Mouse (Mus musculus) ES-CJ7 (cell line): ENCODE results near the gene 4930518I15Rik.
"Not testable (repeated sequence)": the region's sequence is repeated elsewhere in the genome, so short reads cannot be mapped to it uniquely, and the experiment has no call there.

Experiments used
- DNase-seq: peaks from one replicate; pipeline ENCODE4 v3.0.0; 2011; ENCODE audit warnings: low read depth, low spot score

4930518I15Rik gene

DNA sequence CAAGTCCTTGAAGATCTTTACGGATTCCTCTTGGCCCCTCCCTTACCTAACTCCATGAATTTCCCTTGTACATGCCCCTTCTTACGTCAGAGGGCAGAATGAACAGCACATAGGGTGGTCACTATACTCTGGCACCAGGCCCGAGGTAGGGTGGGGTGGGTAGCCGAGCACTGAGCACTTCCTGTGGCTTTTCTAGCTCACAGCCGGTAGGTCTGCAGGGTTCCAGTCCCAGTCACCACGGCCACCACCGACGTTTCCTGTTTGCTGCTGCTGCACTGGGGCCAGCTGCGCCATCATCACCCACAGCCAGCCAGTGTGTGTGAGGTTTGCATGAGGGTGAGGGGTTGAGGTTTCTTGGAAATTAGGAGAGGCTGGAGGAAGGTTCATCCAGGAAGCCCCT is 20.0 kb upstream of the 4930518I15Rik start:
- DNase-seq = no peak

GRCm38 (mm10) chr2:156874760-156875510 is 17.2 kb upstream of the 4930518I15Rik start:
- no peak for DNase-seq

DNA sequence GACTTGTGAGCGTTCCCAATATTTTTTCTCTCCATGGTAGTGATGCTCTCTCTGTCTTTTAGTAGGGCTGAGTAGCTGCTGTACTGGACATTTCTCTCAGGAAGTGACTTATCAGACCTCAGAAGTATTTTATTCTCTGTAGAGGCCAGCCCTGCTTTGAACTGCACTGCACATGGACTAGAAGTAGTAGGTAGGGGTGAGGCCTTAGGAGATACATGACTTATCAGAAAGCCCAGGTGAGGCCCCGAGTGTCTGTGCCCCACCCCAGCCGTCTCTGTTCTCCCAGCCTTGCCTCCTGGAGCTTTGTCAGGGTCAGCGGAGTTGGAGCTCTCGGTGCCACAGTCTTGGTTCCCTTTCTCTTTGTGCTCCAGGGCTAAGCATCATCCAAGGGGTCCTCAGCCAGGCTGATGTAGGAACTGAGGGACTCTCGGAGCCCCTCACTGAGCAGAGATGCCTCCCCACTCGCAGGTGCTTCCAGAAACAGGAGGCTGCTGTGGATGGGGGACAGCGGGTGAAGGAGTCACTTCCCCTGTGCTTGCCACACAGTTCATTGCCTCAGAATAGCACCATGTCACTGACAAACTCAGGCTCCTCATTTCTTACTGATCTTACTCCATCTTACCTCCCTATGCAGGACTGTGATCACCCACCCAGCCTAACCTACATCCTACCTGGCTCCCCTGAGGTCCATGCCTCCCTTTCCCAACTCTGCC is 16.5 kb upstream of the 4930518I15Rik start:
- DNase-seq = no peak

DNA sequence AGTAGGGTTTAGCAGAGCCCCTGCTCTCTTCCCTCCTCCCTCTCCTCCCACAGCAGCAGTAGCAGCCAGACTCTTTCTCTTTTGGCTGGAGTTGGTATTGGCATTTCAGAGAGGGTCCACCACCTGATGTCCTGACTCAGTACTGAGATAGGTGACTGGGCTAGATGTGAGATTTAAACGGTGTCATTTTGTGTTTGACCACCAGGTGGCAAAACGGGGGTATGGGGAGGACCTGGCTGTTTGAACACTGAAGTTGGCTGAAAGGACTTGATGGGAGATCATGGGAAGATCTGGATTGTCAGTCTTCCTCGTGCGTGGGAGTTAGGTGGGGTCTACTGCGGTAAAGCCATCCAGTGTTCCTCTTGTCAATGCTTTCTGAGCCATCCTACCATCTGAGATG is 15.9 kb upstream of the 4930518I15Rik start:
- DNase-seq = peak; percentile 57

GRCm38 (mm10) chr2:156870519-156870918 is 12.8 kb upstream of the 4930518I15Rik start:
- DNase-seq = peak; percentile 46

- no peak for DNase-seq
Observed at GRCm38 (mm10) chr2:156869554-156869953, 11.8 kb upstream of the 4930518I15Rik start.

GRCm38 (mm10) chr2:156868994-156869393 is 11.2 kb upstream of the 4930518I15Rik start:
- no peak for DNase-seq

- DNase-seq = no peak
Observed at GRCm38 (mm10) chr2:156864481-156864880, 6.7 kb upstream of the 4930518I15Rik start.

DNA sequence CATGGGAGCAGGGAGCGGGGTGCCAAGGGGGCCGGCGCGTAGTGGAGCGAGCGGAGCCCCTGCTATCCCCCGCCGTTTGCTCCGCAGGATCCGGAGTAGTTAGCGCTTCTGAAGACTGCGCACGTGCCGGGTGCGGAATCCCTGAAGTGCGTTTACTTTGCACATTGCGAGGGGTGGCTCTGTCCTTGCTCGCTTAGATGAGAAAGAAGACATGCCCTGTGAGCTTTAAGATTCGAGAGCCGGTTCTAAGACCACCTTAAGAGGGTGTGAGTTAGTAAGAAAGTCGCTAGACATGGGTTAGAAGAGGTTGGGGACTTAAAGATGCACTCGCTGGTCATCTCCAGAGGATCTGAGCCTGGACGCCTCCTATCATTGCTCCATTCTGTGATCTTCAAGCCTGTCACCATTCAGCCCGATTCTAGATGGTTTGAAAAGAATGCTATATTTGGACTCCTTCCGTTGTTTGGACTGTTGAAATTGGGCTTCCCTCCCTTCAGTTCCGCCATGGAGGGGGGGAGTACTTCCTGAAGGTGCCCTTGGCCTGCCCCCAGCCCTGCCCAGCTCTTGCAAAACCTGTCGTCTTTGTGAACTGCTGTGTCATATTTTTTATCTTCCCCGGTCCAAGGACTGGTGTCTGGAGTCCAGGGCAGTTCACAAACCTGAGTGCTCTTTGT is 5.9 kb upstream of the 4930518I15Rik start:
- peak; percentile 29 for DNase-seq

- DNase-seq = peak; percentile 98
Observed at GRCm38 (mm10) chr2:156862772-156863486, 5.2 kb upstream of the 4930518I15Rik start, which contains the start of gene Rab5if. TSS of gene Rab5if (plus strand) at chr2:156863128.

GRCm38 (mm10) chr2:156862041-156862717 is 4.4 kb upstream of the 4930518I15Rik start:
- peak; percentile 22 for DNase-seq

GRCm38 (mm10) chr2:156858671-156859070 is 925 bp upstream of the 4930518I15Rik start:
- DNase-seq = no peak

- no peak for DNase-seq
Observed at GRCm38 (mm10) chr2:156857385-156857791, 358 bp downstream of the 4930518I15Rik start.

- DNase-seq = no peak
Observed at GRCm38 (mm10) chr2:156856311-156856710, 1.4 kb downstream of the 4930518I15Rik start.

- peak; percentile 30 for DNase-seq
Observed at GRCm38 (mm10) chr2:156853999-156854771, 3.6 kb downstream of the 4930518I15Rik start.

DNA sequence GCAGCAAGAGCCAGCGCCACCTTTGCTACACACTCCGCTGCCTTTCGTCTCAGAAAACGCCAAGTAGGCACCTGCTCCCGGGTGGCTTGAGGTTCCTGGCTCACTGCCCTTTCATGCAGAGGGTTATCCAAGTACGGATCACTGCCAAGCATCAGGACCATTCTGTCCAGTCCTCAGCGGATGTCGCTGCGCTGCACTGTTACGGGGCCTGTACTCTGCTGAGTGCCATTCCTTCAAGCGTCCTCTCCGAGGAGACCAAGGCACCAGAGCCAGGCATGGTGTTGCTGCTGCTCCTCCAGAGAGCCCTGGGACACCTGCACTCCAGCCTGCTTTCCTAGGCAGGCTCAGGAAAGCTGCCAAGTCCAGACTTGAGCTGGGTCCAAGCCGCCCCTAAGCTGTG is 4.2 kb downstream of the 4930518I15Rik start:
- not testable (repeated sequence) for DNase-seq

DNA sequence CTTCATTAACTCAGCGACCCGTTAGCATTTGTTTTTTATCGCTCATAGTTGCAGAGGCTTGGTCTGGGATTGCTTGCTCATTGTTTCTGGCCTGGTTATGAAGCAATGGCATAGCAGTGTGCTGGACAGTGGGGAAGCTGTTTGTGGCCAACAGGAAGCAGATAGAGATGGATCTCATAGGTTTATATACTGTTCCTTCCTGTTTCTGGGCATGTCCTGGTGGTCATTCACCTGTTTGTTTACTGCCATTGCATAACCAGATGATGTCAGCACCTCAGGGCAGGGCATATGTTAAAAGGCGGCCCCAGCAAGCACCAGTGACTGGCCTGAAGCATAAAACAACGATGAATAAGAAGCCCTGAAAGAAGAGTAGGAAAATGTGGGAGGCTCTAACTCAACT is 7.2 kb downstream of the 4930518I15Rik start:
- no peak for DNase-seq

GRCm38 (mm10) chr2:156848526-156849182 is 9.1 kb downstream of the 4930518I15Rik start:
- DNase-seq = no peak

DNA sequence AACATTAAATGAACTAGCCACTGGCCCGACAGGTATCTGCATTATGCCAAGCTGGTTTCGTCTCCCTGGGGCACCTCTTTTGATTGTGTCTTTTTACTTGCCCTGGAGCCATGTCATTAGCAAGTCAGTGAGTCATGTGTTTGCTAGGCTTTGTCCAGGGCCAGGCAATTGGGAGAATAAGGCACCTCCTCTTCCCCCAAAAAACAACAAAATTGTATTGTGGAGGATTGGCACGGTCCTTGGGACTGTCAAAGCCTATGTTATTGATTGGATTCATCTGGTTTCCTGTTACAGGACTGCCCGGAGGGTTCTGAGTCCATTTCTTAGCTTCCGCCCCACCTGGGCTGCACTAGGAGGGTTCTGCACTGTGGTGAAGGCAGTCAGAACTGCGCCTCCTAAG is 10.1 kb downstream of the 4930518I15Rik start:
- no peak for DNase-seq

DNA sequence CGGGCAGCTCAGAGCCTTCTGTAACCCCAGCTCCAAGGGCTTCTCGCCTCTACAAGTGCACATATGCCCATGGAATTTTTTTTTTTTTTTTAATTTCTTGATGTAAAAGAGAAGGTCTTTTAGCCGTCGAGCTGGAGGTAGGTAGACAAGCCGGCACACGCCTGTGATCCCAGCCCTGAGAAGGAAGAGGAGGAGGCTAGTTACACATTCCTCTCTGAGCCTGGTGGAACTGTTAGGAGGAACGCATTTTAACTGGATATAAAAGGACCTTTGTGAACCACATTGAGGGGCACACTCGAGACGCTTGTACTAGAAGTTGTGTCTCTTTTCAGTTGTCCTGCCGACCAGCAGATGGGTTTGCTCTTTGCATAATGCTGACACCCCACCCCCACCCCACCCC is 13.0 kb downstream of the 4930518I15Rik start:
- peak; percentile 45 for DNase-seq
